Mouse (Mus musculus) effector memory CD4-positive, alpha-beta T cell, adult 5 months (primary cell): ENCODE data around the gene Tnfsf14. TPM values are rescaled to one million over a fixed set of nuclear protein-coding genes. Genes with fewer than 3 reads are reported as not detected.

ENCODE experiments used
- polyA plus RNA-seq: library from polyadenylated mRNA; unstranded; fragments of 100-300 nt; shearing (Covaris generic); gene quantifications from one replicate; pipeline ENCODE4 v1.2.1, GENCODE M21; 2017

Gene Tnfsf14
- 10.9 TPM for polyA plus RNA-seq

GRCm38 (mm10) chr17:57194041-57194507 lies at the start of gene Tnfsf14:
Tnfsf14 (minus strand) TSS chr17:57194177.

GRCm38 (mm10) chr17:57228014-57228413 lies 34.0 kb upstream of the Tnfsf14 start, which contains the start of gene C3:
C3 (minus strand) TSS chr17:57228136.

GRCm38 (mm10) chr17:57148994-57149803 lies 44.8 kb downstream of the Tnfsf14 start, which contains the start of gene Cd70:
Cd70 (minus strand) TSS chr17:57149777.

Other genes with a start within 250 kb of the Tnfsf14 start
- gene Acer1, start 212.1 kb downstream of the Tnfsf14 start, polyA plus RNA-seq: not detected
- gene Clpp, start 203.9 kb downstream of the Tnfsf14 start, polyA plus RNA-seq: 39.7 TPM
- gene Alkbh7, start 196.8 kb downstream of the Tnfsf14 start, polyA plus RNA-seq: 12.0 TPM
- not detected for gene Pspn, start 194.2 kb downstream of the Tnfsf14 start, polyA plus RNA-seq
- gene Gtf2f1, start 182.9 kb downstream of the Tnfsf14 start, polyA plus RNA-seq: 62.3 TPM
- 0.42 TPM for gene Gm17949, start 182.7 kb downstream of the Tnfsf14 start, polyA plus RNA-seq
- gene Khsrp, start 162.7 kb downstream of the Tnfsf14 start, polyA plus RNA-seq: 48.7 TPM
- gene Slc25a41, start 152.5 kb downstream of the Tnfsf14 start, polyA plus RNA-seq: not detected
- gene Crb3, start 135.1 kb downstream of the Tnfsf14 start, polyA plus RNA-seq: 4.4 TPM
- gene Slc25a23, start 134.3 kb downstream of the Tnfsf14 start, polyA plus RNA-seq: 6.7 TPM
- 159 TPM for gene Dennd1c, start 115.7 kb downstream of the Tnfsf14 start, polyA plus RNA-seq
- gene Tubb4a, start 106.4 kb downstream of the Tnfsf14 start, polyA plus RNA-seq: 1.5 TPM
- 17.9 TPM for gene Tnfsf9, start 88.9 kb downstream of the Tnfsf14 start, polyA plus RNA-seq
- gene Cd70, start 44.4 kb downstream of the Tnfsf14 start, polyA plus RNA-seq: not detected
- gene C3, start 34.0 kb upstream of the Tnfsf14 start, polyA plus RNA-seq: 0.07 TPM
- gene Gpr108, start 54.3 kb upstream of the Tnfsf14 start, polyA plus RNA-seq: 56.3 TPM
- 5.4 TPM for gene Trip10, start 55.3 kb upstream of the Tnfsf14 start, polyA plus RNA-seq
- gene Vav1, start 84.9 kb upstream of the Tnfsf14 start, polyA plus RNA-seq: 149 TPM
- 0.24 TPM for gene Adgre1, start 164.5 kb upstream of the Tnfsf14 start, polyA plus RNA-seq